ENCODE assay signal across 25 mouse cellular contexts in genomic region chr1:60621064-60621726, GRCm38 (mm10). TPM values are rescaled to one million over a fixed set of nuclear protein-coding genes. Genes with fewer than 3 reads are reported as not detected.
DNase-seq lines count a peak whose midpoint lies in the region; ATAC-seq and TF ChIP-seq lines count a peak whose summit lies in the region.
"Had no signal": no experiment of that assay in that cellular context is flagged by ENCODE, and none has a peak within 500 bp of the region (broad histone marks: within the 10 kb centered on the region; RNA-seq: fewer than 3 reads in every experiment).

No protein-coding gene starts in this region.

- TF ChIP-seq CTCF in gastrocnemius, adult 2 months (IDR thresholded peaks at IDR 0.05), result no peak
- no peak for TF ChIP-seq CTCF in liver, postnatal 0 days (IDR thresholded peaks at IDR 0.05; ENCODE audit: low read depth)

- no peaks in the 10 kb centered on the region for H3K9me3 ChIP-seq in intestine, embryonic 15.5 days
- H3K9me3 ChIP-seq in liver, postnatal 0 days (ENCODE audit: low read length), result no peaks in the 10 kb centered on the region
- H3K9me3 ChIP-seq: forebrain, embryonic 10.5 days; forebrain, embryonic 13.5 days; G1E; heart, embryonic 10.5 days; heart, embryonic 13.5 days; hindbrain, embryonic 12.5 days; hindbrain, embryonic 15.5 days had no signal

- H3K4me3 ChIP-seq in gastrocnemius, adult 2 months, result no peak overlapping the region
- H3K4me3 ChIP-seq in intestine, embryonic 15.5 days (replicated peaks), result no peak overlapping the region
- H3K4me3 ChIP-seq in liver, postnatal 0 days (ENCODE audit: low read depth, low read length), result no peak overlapping the region
- H3K4me3 ChIP-seq: forebrain, embryonic 10.5 days; forebrain, embryonic 13.5 days; heart, adult 2 months; heart, embryonic 10.5 days; heart, embryonic 13.5 days; hindbrain, embryonic 12.5 days; hindbrain, embryonic 15.5 days had no signal

- TF ChIP-seq EP300 in liver, postnatal 0 days (IDR thresholded peaks at IDR 0.05; ENCODE audit: low read depth), result no peak

- peak; percentile 85 for ATAC-seq in intestine, embryonic 15.5 days
- ATAC-seq in liver, postnatal 0 days, result no peak
- ATAC-seq in inflammation-experienced regulatory T-cells, adult 6 months, result no peak
- ATAC-seq: forebrain, embryonic 13.5 days; forebrain, embryonic 16.5 days; Patski had no signal

- no peaks in the 10 kb centered on the region for H3K4me1 ChIP-seq in intestine, embryonic 15.5 days (replicated peaks)
- H3K4me1 ChIP-seq in liver, postnatal 0 days (ENCODE audit: insufficient read depth), result no peaks in the 10 kb centered on the region
- H3K4me1 ChIP-seq: heart, embryonic 10.5 days; hindbrain, embryonic 12.5 days; hindbrain, embryonic 15.5 days had no signal

- WGBS in intestine, embryonic 15.5 days, result 64% methylated on average over 8 of the region's 8 CpGs
- WGBS in large intestine, adult 2 months, result 43% methylated on average over 8 of the region's 8 CpGs
- 71% methylated on average over 8 of the region's 8 CpGs for WGBS in liver, postnatal 0 days (ENCODE audit: insufficient replicate concordance)

- no peak for DNase-seq in gastrocnemius, adult 2 months
- DNase-seq in gastrocnemius, adult 18-20 months (ENCODE audit: low spot score), result no peak
- peak; percentile 78 for DNase-seq in large intestine, adult 2 months (ENCODE audit: low read depth, low spot score)
- no peak for DNase-seq in liver, postnatal 0 days
- DNase-seq in left cerebral cortex, adult 18-20 months (ENCODE audit: low spot score in 2 of 2), result no peak
- DNase-seq: adrenal gland, postnatal 10 days; adrenal gland, postnatal 36 days; B cell, adult 2 months; cerebellum, adult 18-20 months; cerebellum, adult 9-10 months; cerebellum, postnatal 14 days; gastrocnemius, postnatal 25 days; heart, adult 2 months had no signal

- H3K27me3 ChIP-seq in intestine, embryonic 15.5 days (replicated peaks), result no peaks in the 10 kb centered on the region
- H3K27me3 ChIP-seq in liver, postnatal 0 days (ENCODE audit: insufficient read depth, low read length), result no peaks in the 10 kb centered on the region
- H3K27me3 ChIP-seq: CH12.LX; forebrain, embryonic 13.5 days; heart, embryonic 13.5 days; hindbrain, embryonic 12.5 days; hindbrain, embryonic 15.5 days; Patski had no signal

- H3K27ac ChIP-seq in gastrocnemius, adult 2 months, result peak overlapping the region; percentile 40; the same call in 1 of the 2 replicates
- H3K27ac ChIP-seq in intestine, embryonic 15.5 days, result peak overlapping the region; percentile 68
- no peak overlapping the region for H3K27ac ChIP-seq in liver, postnatal 0 days (ENCODE audit: low read depth)
- H3K27ac ChIP-seq: forebrain, embryonic 10.5 days; forebrain, embryonic 13.5 days; heart, adult 2 months; heart, embryonic 10.5 days; heart, embryonic 13.5 days; hindbrain, embryonic 12.5 days; hindbrain, embryonic 15.5 days had no signal

- H3K4me2 ChIP-seq in intestine, embryonic 15.5 days (replicated peaks), result no peak overlapping the region
- H3K4me2 ChIP-seq in liver, postnatal 0 days (ENCODE audit: low read depth, low read length), result no peak overlapping the region
- H3K4me2 ChIP-seq: forebrain, embryonic 13.5 days; heart, embryonic 13.5 days; hindbrain, embryonic 12.5 days; hindbrain, embryonic 15.5 days had no signal

- no peaks in the 10 kb centered on the region for H3K36me3 ChIP-seq in intestine, embryonic 15.5 days
- no peaks in the 10 kb centered on the region for H3K36me3 ChIP-seq in liver, postnatal 0 days (replicated peaks; ENCODE audit: insufficient read depth, low read length)
- H3K36me3 ChIP-seq: forebrain, embryonic 10.5 days; G1E; heart, embryonic 10.5 days; heart, embryonic 13.5 days; hindbrain, embryonic 12.5 days; hindbrain, embryonic 15.5 days had no signal

- no peak overlapping the region for H3K9ac ChIP-seq in intestine, embryonic 15.5 days
- H3K9ac ChIP-seq in liver, postnatal 0 days (replicated peaks), result no peak overlapping the region
- H3K9ac ChIP-seq: forebrain, embryonic 13.5 days; heart, embryonic 13.5 days; hindbrain, embryonic 12.5 days; hindbrain, embryonic 15.5 days had no signal

- intact Hi-C loops in gastrocnemius, adult 2 months (cut with DNase I), result no loop called here

RNA-seq across cellular contexts. Expression of gene Raph1, which starts 54.3 kb away (rescaled TPM):
- 10 to 100 TPM; 20.9 to 27.0 TPM for total RNA-seq in gastrocnemius, adult 2 months (2021)
- total RNA-seq in gastrocnemius, adult 18-20 months (2021), result 10 to 100 TPM; 15.2 to 26.0 TPM
- 26.5 and 28.6 TPM in 2 replicates for polyA plus RNA-seq in intestine, embryonic 15.5 days (2015; fragmentation: Nextera tagmentation; extraction: Ambion mirVana)
- 20.2 and 34.7 TPM in 2 replicates for polyA plus RNA-seq in large intestine, adult 2 months (2012; rRNA removed)
- polyA plus RNA-seq in liver, postnatal 0 days (2015; fragmentation: Nextera tagmentation; extraction: Ambion mirVana), result 14.6 and 16.9 TPM in 2 replicates
- 10 to 100 TPM; 72.4 to 82.9 TPM for total RNA-seq in left cerebral cortex, adult 18-20 months (2021)
- polyA plus RNA-seq in inflammation-experienced regulatory T-cells, adult 6 months (2017; shearing (Covaris generic)), result 1 to 10 TPM; 5.2 to 6.7 (median 6.2) TPM
- polyA plus RNA-seq: G1E had no signal
